ENCODE assay signal across 21 mouse cellular contexts in genomic region chr13:49467585-49467984, GRCm38 (mm10). TPM values are rescaled to one million over a fixed set of nuclear protein-coding genes. Genes with fewer than 3 reads are reported as not detected.
DNase-seq lines count a peak whose midpoint lies in the region; ATAC-seq and TF ChIP-seq lines count a peak whose summit lies in the region.
"Had no signal": no experiment of that assay in that cellular context is flagged by ENCODE, and none has a peak within 500 bp of the region (broad histone marks: within the 10 kb centered on the region; RNA-seq: fewer than 3 reads in every experiment).

No protein-coding gene starts in this region.

- H3K4me2 ChIP-seq in heart, embryonic 16.5 days (ENCODE audit: low read depth, low read length): no peak overlapping the region
- no peak overlapping the region for H3K4me2 ChIP-seq in heart, embryonic 11.5 days
- no peak overlapping the region for H3K4me2 ChIP-seq in neural tube, embryonic 15.5 days
- no peak overlapping the region for H3K4me2 ChIP-seq in embryonic facial prominence, embryonic 14.5 days (ENCODE audit: low read depth, low read length)
- H3K4me2 ChIP-seq in stomach, postnatal 0 days (replicated peaks; ENCODE audit: low read depth): no peak overlapping the region
- no peak overlapping the region for H3K4me2 ChIP-seq in kidney, embryonic 14.5 days (replicated peaks; ENCODE audit: low read depth, low read length)
- H3K4me2 ChIP-seq: stomach, embryonic 15.5 days had no signal

- DNase-seq in neural tube, embryonic 10.5 days (ENCODE audit: extremely low spot score, low spot score): peak; percentile 34
- no peak for DNase-seq in embryonic facial prominence, embryonic 14.5 days (ENCODE audit: low spot score)
- DNase-seq in stomach, postnatal 0 days (ENCODE audit: low spot score): peak; percentile 10
- DNase-seq: adrenal gland, postnatal 36 days; B cell, adult 2 months; cerebellum, adult 9-10 months; heart, postnatal 36 days; layer of hippocampus, adult 9-11 months; spleen, adult 18-20 months had no signal

- no peak overlapping the region for H3K9ac ChIP-seq in heart, embryonic 16.5 days (ENCODE audit: low read length)
- H3K9ac ChIP-seq in heart, embryonic 11.5 days (ENCODE audit: low read depth, low read length): no peak overlapping the region
- H3K9ac ChIP-seq in neural tube, embryonic 15.5 days (replicated peaks): no peak overlapping the region
- 0 out of 2 replicates have a peak overlapping the region, but pooled peaks have one; percentile 16 for H3K9ac ChIP-seq in embryonic facial prominence, embryonic 14.5 days (ENCODE audit: low read depth, low read length)
- H3K9ac ChIP-seq in stomach, postnatal 0 days (ENCODE audit: low read length): no peak overlapping the region
- no peak overlapping the region for H3K9ac ChIP-seq in kidney, embryonic 14.5 days (ENCODE audit: low read depth, low read length)
- H3K9ac ChIP-seq: liver, embryonic 14.5 days; stomach, embryonic 15.5 days had no signal

- no peaks in the 10 kb centered on the region for H3K27me3 ChIP-seq in heart, embryonic 16.5 days (ENCODE audit: control insufficient read depth, insufficient read depth, low read length)
- no peaks in the 10 kb centered on the region for H3K27me3 ChIP-seq in heart, embryonic 11.5 days (ENCODE audit: control insufficient read depth, insufficient read depth, low read length)
- H3K27me3 ChIP-seq in neural tube, embryonic 15.5 days (replicated peaks): no peaks in the 10 kb centered on the region
- no peaks in the 10 kb centered on the region for H3K27me3 ChIP-seq in embryonic facial prominence, embryonic 14.5 days (replicated peaks; ENCODE audit: control insufficient read depth, insufficient read depth, low read length)
- H3K27me3 ChIP-seq in stomach, postnatal 0 days (ENCODE audit: control insufficient read depth, insufficient read depth, low read length): no peaks in the 10 kb centered on the region
- no peaks in the 10 kb centered on the region for H3K27me3 ChIP-seq in kidney, embryonic 14.5 days (ENCODE audit: control insufficient read depth, insufficient read depth, low read length)
- H3K27me3 ChIP-seq: stomach, embryonic 15.5 days had no signal

- 0 out of 2 replicates have a peak overlapping the region, but pooled peaks have one; percentile 5 for H3K27ac ChIP-seq in heart, embryonic 16.5 days (ENCODE audit: low read length)
- no peak overlapping the region for H3K27ac ChIP-seq in heart, embryonic 11.5 days (ENCODE audit: low read depth, low read length)
- H3K27ac ChIP-seq in neural tube, embryonic 15.5 days (replicated peaks): no peak overlapping the region; the same call in 1 of the 2 replicates
- H3K27ac ChIP-seq in embryonic facial prominence, embryonic 14.5 days (replicated peaks; ENCODE audit: low read depth, low read length): peak overlapping the region; percentile 82
- H3K27ac ChIP-seq in stomach, postnatal 0 days (replicated peaks): 0 out of 2 replicates have a peak overlapping the region, but pooled peaks have one; percentile 40
- H3K27ac ChIP-seq in kidney, embryonic 14.5 days (ENCODE audit: low read depth, low read length): no peak overlapping the region
- H3K27ac ChIP-seq: heart, embryonic 10.5 days; liver, embryonic 14.5 days; stomach, embryonic 15.5 days had no signal

- no peak for TF ChIP-seq EP300 in stomach, postnatal 0 days (optimal IDR thresholded peaks at IDR 0.05)

- H3K4me3 ChIP-seq in heart, embryonic 16.5 days (ENCODE audit: low read length): no peak overlapping the region
- no peak overlapping the region for H3K4me3 ChIP-seq in heart, embryonic 11.5 days (ENCODE audit: low read depth, low read length)
- H3K4me3 ChIP-seq in neural tube, embryonic 15.5 days (replicated peaks): no peak overlapping the region
- no peak overlapping the region for H3K4me3 ChIP-seq in embryonic facial prominence, embryonic 14.5 days (ENCODE audit: low read depth, low read length)
- H3K4me3 ChIP-seq in stomach, postnatal 0 days (ENCODE audit: low read depth, low read length): no peak overlapping the region
- H3K4me3 ChIP-seq in kidney, embryonic 14.5 days (ENCODE audit: low read length): no peak overlapping the region
- H3K4me3 ChIP-seq: heart, embryonic 10.5 days; stomach, embryonic 15.5 days had no signal

- H3K4me1 ChIP-seq in heart, embryonic 16.5 days (ENCODE audit: control insufficient read depth, insufficient read depth, low read length): peaks cover 7% of the 10 kb centered on the region; the same call in 1 of the 2 replicates
- no peaks in the 10 kb centered on the region for H3K4me1 ChIP-seq in heart, embryonic 11.5 days (ENCODE audit: control insufficient read depth, insufficient read depth, low read length)
- H3K4me1 ChIP-seq in neural tube, embryonic 15.5 days: no peaks in the 10 kb centered on the region
- peaks cover 25% of the 10 kb centered on the region for H3K4me1 ChIP-seq in embryonic facial prominence, embryonic 14.5 days (ENCODE audit: control insufficient read depth, insufficient read depth, low read length)
- H3K4me1 ChIP-seq in stomach, postnatal 0 days (replicated peaks; ENCODE audit: control insufficient read depth, insufficient read depth): no peaks in the 10 kb centered on the region
- H3K4me1 ChIP-seq in kidney, embryonic 14.5 days (ENCODE audit: control insufficient read depth, insufficient read depth, low read length): no peaks in the 10 kb centered on the region
- H3K4me1 ChIP-seq: heart, embryonic 10.5 days; stomach, embryonic 15.5 days had no signal

- peaks cover 7% of the 10 kb centered on the region for H3K36me3 ChIP-seq in heart, embryonic 16.5 days (ENCODE audit: control insufficient read depth, insufficient read depth)
- peaks cover 5% of the 10 kb centered on the region; the same call in 1 of the 2 replicates for H3K36me3 ChIP-seq in heart, embryonic 11.5 days (ENCODE audit: control insufficient read depth, insufficient read depth, low read length)
- H3K36me3 ChIP-seq in neural tube, embryonic 15.5 days: peaks cover 26% of the 10 kb centered on the region
- H3K36me3 ChIP-seq in embryonic facial prominence, embryonic 14.5 days (ENCODE audit: control insufficient read depth, insufficient read depth, low read length): peaks cover 26% of the 10 kb centered on the region
- 0 out of 2 replicates have a peak, but pooled peaks cover 2% of the 10 kb centered on the region for H3K36me3 ChIP-seq in stomach, postnatal 0 days (ENCODE audit: control insufficient read depth, insufficient read depth, low read length)
- H3K36me3 ChIP-seq in kidney, embryonic 14.5 days (ENCODE audit: control insufficient read depth, insufficient read depth, low read length): peaks cover 26% of the 10 kb centered on the region
- H3K36me3 ChIP-seq: stomach, embryonic 15.5 days had no signal

- no peak for ATAC-seq in heart, embryonic 16.5 days (replicated peaks; ENCODE audit: extremely low read depth, insufficient read depth, low FRiP score)
- ATAC-seq in heart, embryonic 11.5 days (replicated peaks; ENCODE audit: insufficient number of reproducible peaks, low FRiP score, low TSS enrichment): no peak
- no peak for ATAC-seq in neural tube, embryonic 15.5 days (ENCODE audit: low FRiP score)
- peak; percentile 28; the same call in 1 of the 2 replicates for ATAC-seq in embryonic facial prominence, embryonic 14.5 days (ENCODE audit: low read depth)
- ATAC-seq in stomach, postnatal 0 days (ENCODE audit: low FRiP score, low TSS enrichment): no peak
- no peak for ATAC-seq in kidney, embryonic 14.5 days (ENCODE audit: low FRiP score, low TSS enrichment)
- ATAC-seq in megakaryocyte, adult 5-6 weeks (ENCODE audit: poor library complexity, severe bottlenecking): no peak
- ATAC-seq: activated CD4-positive, CD25-positive, alpha-beta regulatory T cell, adult 4 months; intestine, embryonic 16.5 days; lung, postnatal 0 days; midbrain, embryonic 16.5 days had no signal

- TF ChIP-seq CTCF in stomach, postnatal 0 days (IDR thresholded peaks at IDR 0.05; ENCODE audit: low read depth): no peak

- no peaks in the 10 kb centered on the region for H3K9me3 ChIP-seq in heart, embryonic 16.5 days (replicated peaks; ENCODE audit: control insufficient read depth, low read length)
- no peaks in the 10 kb centered on the region for H3K9me3 ChIP-seq in heart, embryonic 11.5 days (replicated peaks; ENCODE audit: control insufficient read depth, low read length)
- no peaks in the 10 kb centered on the region for H3K9me3 ChIP-seq in neural tube, embryonic 15.5 days (replicated peaks)
- H3K9me3 ChIP-seq in embryonic facial prominence, embryonic 14.5 days (ENCODE audit: control insufficient read depth, low read length): no peaks in the 10 kb centered on the region
- no peaks in the 10 kb centered on the region for H3K9me3 ChIP-seq in stomach, postnatal 0 days (ENCODE audit: control insufficient read depth, low read length)
- H3K9me3 ChIP-seq in kidney, embryonic 14.5 days (ENCODE audit: control insufficient read depth, low read length): no peaks in the 10 kb centered on the region
- H3K9me3 ChIP-seq: heart, embryonic 10.5 days; stomach, embryonic 15.5 days had no signal

- WGBS in heart, embryonic 16.5 days: 68% methylated on average over 2 of the region's 2 CpGs
- WGBS in heart, embryonic 11.5 days (ENCODE audit: insufficient replicate concordance): 82% methylated on average over 2 of the region's 2 CpGs
- WGBS in neural tube, embryonic 15.5 days: 75% methylated on average over 2 of the region's 2 CpGs
- 25% methylated on average over 2 of the region's 2 CpGs for WGBS in embryonic facial prominence, embryonic 14.5 days
- WGBS in stomach, postnatal 0 days: 47% methylated on average over 2 of the region's 2 CpGs
- 65% methylated on average over 2 of the region's 2 CpGs for WGBS in kidney, embryonic 14.5 days

RNA-seq across cellular contexts. Expression of gene Tes3-ps, which starts 25.5 kb away (rescaled TPM):
- 0.74 and 1.1 TPM in 2 replicates for polyA plus RNA-seq in heart, embryonic 16.5 days (2015; fragmentation: Nextera tagmentation; extraction: Ambion mirVana)
- polyA plus RNA-seq in heart, embryonic 11.5 days (2014; fragmentation: Nextera tagmentation; extraction: Ambion mirVana): 0.42 and 0.56 TPM in 2 replicates
- polyA plus RNA-seq in neural tube, embryonic 15.5 days (2015; fragmentation: Nextera tagmentation; extraction: Ambion mirVana): 0.58 and 0.72 TPM in 2 replicates
- polyA plus RNA-seq in embryonic facial prominence, embryonic 14.5 days (2014; fragmentation: Nextera tagmentation; extraction: Ambion mirVana): 0.81 and 0.97 TPM in 2 replicates
- polyA plus RNA-seq in stomach, postnatal 0 days (2015; fragmentation: Nextera tagmentation; extraction: Ambion mirVana): 0.35 and 0.45 TPM in 2 replicates
- polyA plus RNA-seq in kidney, embryonic 14.5 days (2014; fragmentation: Nextera tagmentation; extraction: Ambion mirVana): 1.1 and 1.6 TPM in 2 replicates
- 0.71 and 1.1 TPM in 2 replicates for total RNA-seq in megakaryocyte, adult 5-6 weeks (2015)
- 1.8 and 3.9 TPM in 2 replicates for total RNA-seq in megakaryocyte, adult 5-6 weeks (2017)

RNA-seq across cellular contexts. Expression of gene Ecm2, which starts 37.0 kb away (rescaled TPM):
- polyA plus RNA-seq in heart, embryonic 16.5 days (2015; fragmentation: Nextera tagmentation; extraction: Ambion mirVana): 5.0 and 5.8 TPM in 2 replicates
- 1.4 and 1.8 TPM in 2 replicates for polyA plus RNA-seq in heart, embryonic 11.5 days (2014; fragmentation: Nextera tagmentation; extraction: Ambion mirVana)
- polyA plus RNA-seq in neural tube, embryonic 15.5 days (2015; fragmentation: Nextera tagmentation; extraction: Ambion mirVana): 1.9 and 2.2 TPM in 2 replicates
- polyA plus RNA-seq in embryonic facial prominence, embryonic 14.5 days (2014; fragmentation: Nextera tagmentation; extraction: Ambion mirVana): 1.7 TPM in 2 replicates
- polyA plus RNA-seq in stomach, postnatal 0 days (2015; fragmentation: Nextera tagmentation; extraction: Ambion mirVana): 2.0 and 2.2 TPM in 2 replicates
- polyA plus RNA-seq in kidney, embryonic 14.5 days (2014; fragmentation: Nextera tagmentation; extraction: Ambion mirVana): 0.61 and 0.93 TPM in 2 replicates
- not detected in 2 replicates for total RNA-seq in megakaryocyte, adult 5-6 weeks (2015)
- 0.07 TPM in 1 of 2 replicates, not detected in the other for total RNA-seq in megakaryocyte, adult 5-6 weeks (2017)

RNA-seq across cellular contexts. Expression of gene Ippk, which starts 46.5 kb away (rescaled TPM):
- 11.1 and 11.8 TPM in 2 replicates for polyA plus RNA-seq in heart, embryonic 16.5 days (2015; fragmentation: Nextera tagmentation; extraction: Ambion mirVana)
- polyA plus RNA-seq in heart, embryonic 11.5 days (2014; fragmentation: Nextera tagmentation; extraction: Ambion mirVana): 11.1 and 11.6 TPM in 2 replicates
- 13.1 and 13.6 TPM in 2 replicates for polyA plus RNA-seq in neural tube, embryonic 15.5 days (2015; fragmentation: Nextera tagmentation; extraction: Ambion mirVana)
- 13.8 and 14.5 TPM in 2 replicates for polyA plus RNA-seq in embryonic facial prominence, embryonic 14.5 days (2014; fragmentation: Nextera tagmentation; extraction: Ambion mirVana)
- 22.1 and 23.4 TPM in 2 replicates for polyA plus RNA-seq in stomach, postnatal 0 days (2015; fragmentation: Nextera tagmentation; extraction: Ambion mirVana)
- 8.0 and 16.8 TPM in 2 replicates for polyA plus RNA-seq in kidney, embryonic 14.5 days (2014; fragmentation: Nextera tagmentation; extraction: Ambion mirVana)
- total RNA-seq in megakaryocyte, adult 5-6 weeks (2015): 2.5 and 3.1 TPM in 2 replicates
- 5.9 and 7.4 TPM in 2 replicates for total RNA-seq in megakaryocyte, adult 5-6 weeks (2017)

Comparison
In these comparisons a context has a peak if more than half of its experiments do, and no peak if none do; other contexts are left out.
1. H3K27ac ChIP-seq: peak in heart, embryonic 16.5 days (single experiment), embryonic facial prominence, embryonic 14.5 days (single experiment) and stomach, postnatal 0 days (single experiment); none in heart, embryonic 11.5 days (single experiment), neural tube, embryonic 15.5 days (single experiment) and kidney, embryonic 14.5 days (single experiment).